Mouse (Mus musculus) neural tube, embryonic 11.5 days (tissue): ENCODE data around the gene Wdr37. TPM values are rescaled to one million over a fixed set of nuclear protein-coding genes. Genes with fewer than 3 reads are reported as not detected.
A peak's percentile ranks its signal among the peaks of the same experiment; 100 is the strongest.

ENCODE experiments used
- ATAC-seq: fragments of 200-750 bp; cut with Nextera tagmentation; 2 replicates; pipeline ENCODE4 v1.8.0; 2017; ENCODE audit warnings: moderate number of reproducible peaks, mild to moderate bottlenecking, moderate TSS enrichment, moderate library complexity; ENCODE audit not compliant: insufficient read depth, low FRiP score, low TSS enrichment
- DNase-seq: peaks from one replicate; pipeline ENCODE4 v3.0.0-alpha.2; 2015; ENCODE audit warnings: low spot score
- H3K27ac ChIP-seq: fragments of 300-500 bp; sonication (generic); 2 replicates; pipeline ENCODE4 v1.5.1; 2014; ENCODE audit warnings: low read depth, mild to moderate bottlenecking, low read length
- H3K27me3 ChIP-seq: fragments of 300-500 bp; sonication (generic); 2 replicates; pipeline ENCODE4 v1.6.1; 2014; ENCODE audit warnings: mild to moderate bottlenecking, low read length, mixed read lengths; ENCODE audit not compliant: control insufficient read depth, insufficient read depth
- H3K36me3 ChIP-seq: fragments of 300-500 bp; sonication (generic); 2 replicates; pipeline ENCODE4 v1.6.1; 2014; ENCODE audit warnings: mild to moderate bottlenecking, low read length, moderate library complexity, mixed read lengths; ENCODE audit not compliant: control insufficient read depth, insufficient read depth
- H3K4me1 ChIP-seq: fragments of 300-500 bp; sonication (generic); 2 replicates; pipeline ENCODE4 v1.6.1; 2014; ENCODE audit warnings: low read length, mixed read lengths; ENCODE audit not compliant: control insufficient read depth, insufficient read depth
- H3K4me2 ChIP-seq: fragments of 300-500 bp; sonication (generic); 2 replicates; pipeline ENCODE4 v1.6.1; 2014; ENCODE audit warnings: low read depth, mild to moderate bottlenecking, moderate library complexity
- H3K4me3 ChIP-seq: fragments of 300-500 bp; sonication (generic); 2 replicates; pipeline ENCODE4 v1.5.1; 2014; ENCODE audit warnings: low read depth, low read length
- H3K9ac ChIP-seq: fragments of 300-500 bp; sonication (generic); 2 replicates; pipeline ENCODE4 v1.6.1; 2014; ENCODE audit warnings: mild to moderate bottlenecking, low read length
- H3K9me3 ChIP-seq: fragments of 300-500 bp; sonication (generic); 2 replicates; pipeline ENCODE4 v1.6.1; 2016; ENCODE audit warnings: low read length; ENCODE audit not compliant: control insufficient read depth
- WGBS: fragments of 180-500 bp; shearing (Covaris S2); extraction: QIAGEN DNeasy Blood & Tissue Kit; methylation state at CpG from one replicate; pipeline ENCODE4 v1.1.7; 2014; 5-methylcytosine and 5-hydroxymethylcytosine counted together
- polyA plus RNA-seq: library from polyadenylated mRNA; unstranded; fragments of >200 nt; fragmentation: Nextera tagmentation; extraction: Ambion mirVana; gene quantifications from 2 replicates; pipeline ENCODE4 v1.2.1, GENCODE M21; 2014

Wdr37 gene
- polyA plus RNA-seq, 1 experiment from 2014 or later = 53.2 TPM

DNA sequence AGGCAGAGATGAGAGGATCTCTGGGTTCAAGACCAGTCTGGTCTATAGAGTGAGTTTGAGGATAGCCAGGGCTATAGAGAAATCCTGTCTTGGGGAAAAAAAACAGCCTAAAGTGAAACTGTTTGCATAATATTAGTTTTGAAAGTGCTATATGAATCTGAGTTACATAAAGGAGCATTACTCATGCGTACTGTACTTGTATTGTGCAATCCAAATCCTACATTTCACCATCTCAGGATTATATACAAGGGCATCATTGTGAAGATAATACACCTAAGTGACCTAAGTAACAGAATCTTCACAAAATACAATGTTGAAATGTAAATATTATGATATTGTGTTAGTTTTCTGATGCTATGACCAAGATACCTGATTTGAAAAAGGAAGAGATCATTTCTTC is 2.1 kb upstream of the Wdr37 start:
- H3K4me2 ChIP-seq = no peak overlapping the region
- H3K9ac ChIP-seq = no peak overlapping the region
- no peaks in the 10 kb centered on the region for H3K9me3 ChIP-seq
- DNase-seq (no peak), ATAC-seq (no peak)
- no peak overlapping the region for H3K27ac ChIP-seq
- no peaks in the 10 kb centered on the region for H3K36me3 ChIP-seq
- 93% methylated on average over 1 of the region's 1 CpGs for WGBS
- H3K27me3 ChIP-seq = no peaks in the 10 kb centered on the region
- peaks cover 5% of the 10 kb centered on the region; the same call in 1 of the 2 replicates for H3K4me1 ChIP-seq
- H3K4me3 ChIP-seq = no peak overlapping the region

DNA sequence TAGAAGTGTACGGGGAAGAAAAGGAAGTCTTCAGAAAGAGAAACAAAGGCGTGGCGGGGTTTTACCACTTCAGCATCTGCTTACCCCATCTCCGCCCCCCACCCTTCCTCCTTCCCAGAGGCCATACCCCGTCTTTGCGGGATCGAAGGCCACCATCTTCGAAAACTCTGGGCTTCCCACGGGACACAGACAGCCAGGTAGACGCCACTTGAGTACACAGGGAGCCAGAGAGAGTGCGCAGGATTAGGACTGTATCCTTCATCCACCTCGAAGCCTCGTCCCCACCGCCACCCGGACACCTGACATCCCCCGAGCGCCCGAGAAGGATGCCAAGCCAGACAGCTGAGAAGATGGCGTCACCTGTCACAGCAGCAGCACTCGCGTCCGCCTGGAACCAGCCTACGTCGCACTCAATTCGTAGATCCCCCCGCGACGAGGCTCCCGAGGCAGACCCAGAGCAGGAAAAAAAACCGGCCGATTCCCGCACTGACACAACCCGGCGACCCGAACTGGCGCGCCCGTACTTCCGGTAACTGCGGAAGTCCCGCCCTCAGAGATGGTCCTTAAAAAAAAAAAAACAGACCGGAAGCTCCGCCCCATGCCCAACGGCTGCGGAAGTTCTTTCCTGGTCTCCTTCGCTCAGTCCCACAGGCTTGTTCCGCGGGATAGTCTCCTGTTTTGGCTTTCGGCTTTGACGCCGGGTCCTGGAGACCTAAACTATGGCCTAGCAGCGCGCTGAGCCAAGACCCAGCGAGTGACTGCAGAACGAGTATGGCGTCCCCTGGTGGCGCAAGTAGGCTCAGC is 997 bp downstream of the Wdr37 start:
- DNase-seq (peak; percentile 89), ATAC-seq (peak; percentile 94)
- Histone ChIP-seq H3K4me2 (peak overlapping the region; percentile 80), H3K4me3 (peak overlapping the region; percentile 85), H3K27ac (peak overlapping the region; percentile 94), H3K36me3 (no peaks in the 10 kb centered on the region), H3K9ac (peak overlapping the region; percentile 90), H3K9me3 (no peaks in the 10 kb centered on the region), H3K4me1 (peaks cover 5% of the 10 kb centered on the region; the same call in 1 of the 2 replicates), H3K27me3 (no peaks in the 10 kb centered on the region)
- under 1% methylated on average over 57 of the region's 57 CpGs for WGBS

DNA sequence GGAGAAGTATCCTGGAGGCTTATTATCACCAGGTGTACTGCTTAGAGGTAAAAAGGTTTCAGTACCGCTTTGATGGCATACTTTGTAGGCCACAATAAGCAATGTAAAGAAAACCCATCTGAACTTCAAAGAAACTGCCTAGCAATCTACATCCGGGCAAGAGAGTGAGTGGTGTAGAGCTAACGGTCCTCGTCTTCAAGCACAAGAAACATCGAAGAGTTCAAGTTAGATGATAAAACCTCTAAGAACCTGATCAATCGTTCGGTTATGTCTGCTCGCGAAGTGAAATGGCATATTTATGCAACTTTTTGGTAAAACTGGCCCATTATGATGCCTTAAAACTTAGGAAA is 1.6 kb downstream of the Wdr37 start:
- Histone ChIP-seq H3K4me1 (peaks cover 5% of the 10 kb centered on the region; the same call in 1 of the 2 replicates), H3K4me2 (peak overlapping the region; percentile 80), H3K9me3 (no peaks in the 10 kb centered on the region), H3K4me3 (peak overlapping the region; percentile 85), H3K36me3 (no peaks in the 10 kb centered on the region), H3K27me3 (no peaks in the 10 kb centered on the region), H3K27ac (0 out of 2 replicates have a peak overlapping the region, but pooled peaks have one; percentile 94), H3K9ac (peak overlapping the region; percentile 90)
- 4% methylated on average over 9 of the region's 9 CpGs for WGBS
- ATAC-seq (peak; percentile 10; the same call in 1 of the 2 replicates), DNase-seq (no peak)

- ATAC-seq (no peak), DNase-seq (no peak)
- Histone ChIP-seq H3K4me3 (peak overlapping the region; percentile 85), H3K27ac (no peak overlapping the region), H3K27me3 (no peaks in the 10 kb centered on the region), H3K9ac (peak overlapping the region; percentile 90), H3K4me2 (peak overlapping the region; percentile 80), H3K36me3 (no peaks in the 10 kb centered on the region), H3K9me3 (no peaks in the 10 kb centered on the region), H3K4me1 (peaks cover 5% of the 10 kb centered on the region; the same call in 1 of the 2 replicates)
- WGBS = 83% methylated on average over 5 of the region's 5 CpGs
Measured at GRCm38 (mm10) chr13:8869578-8870157, 2.0 kb downstream of the Wdr37 start.

DNA sequence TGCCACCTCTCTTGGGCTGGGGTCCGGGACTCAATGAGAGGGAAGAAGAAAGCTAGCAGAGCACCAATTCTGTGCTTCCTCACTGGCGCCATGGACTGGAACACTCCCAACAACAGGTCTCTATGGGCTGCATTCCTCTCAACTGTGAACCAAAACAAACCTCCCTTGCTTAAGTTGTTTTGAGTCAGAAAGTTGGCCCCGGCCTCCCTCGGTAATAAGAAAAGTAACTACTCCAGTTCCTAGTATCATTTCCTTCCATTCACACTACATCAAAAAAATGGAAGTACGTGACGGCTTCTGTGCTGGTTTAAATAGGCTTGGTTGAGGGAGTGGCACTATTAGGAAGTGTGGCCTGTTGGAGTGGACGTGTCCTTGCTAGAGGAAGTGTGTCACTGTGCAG is 5.1 kb downstream of the Wdr37 start:
- WGBS = 91% methylated on average over 7 of the region's 7 CpGs
- H3K36me3 ChIP-seq = no peaks in the 10 kb centered on the region

DNA sequence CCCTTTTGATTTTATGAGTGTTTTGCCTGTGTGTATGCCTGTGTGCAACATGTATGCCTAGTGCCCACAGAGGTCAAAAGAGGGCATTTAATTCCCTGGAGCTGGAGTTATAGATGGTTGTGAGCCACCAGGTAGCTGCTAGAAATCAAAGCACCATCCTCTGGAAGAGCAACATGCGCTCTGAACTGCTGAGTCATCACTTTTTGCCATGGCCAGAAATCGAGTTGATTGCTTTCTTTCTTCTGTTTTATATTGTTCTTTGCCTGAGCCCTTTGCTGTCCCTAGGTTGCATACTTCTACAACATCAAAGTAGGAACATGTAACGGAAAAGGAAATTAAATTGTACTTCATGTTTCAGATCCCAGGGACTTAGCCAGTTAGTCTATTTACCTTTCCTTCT is 6.7 kb downstream of the Wdr37 start:
- DNase-seq (no peak), ATAC-seq (no peak)
- Histone ChIP-seq H3K9ac (no peak overlapping the region), H3K4me1 (peaks cover 5% of the 10 kb centered on the region; the same call in 1 of the 2 replicates), H3K36me3 (no peaks in the 10 kb centered on the region), H3K27ac (no peak overlapping the region), H3K27me3 (no peaks in the 10 kb centered on the region), H3K4me2 (no peak overlapping the region), H3K4me3 (no peak overlapping the region), H3K9me3 (no peaks in the 10 kb centered on the region)
- WGBS = 87% methylated on average over 3 of the region's 3 CpGs

More for the DNA sequence above, 5.1 kb downstream of the Wdr37 start:
- no peak overlapping the region for H3K9ac ChIP-seq
- no peak for ATAC-seq
- no peak overlapping the region for H3K27ac ChIP-seq
- H3K4me1 ChIP-seq = peaks cover 5% of the 10 kb centered on the region; the same call in 1 of the 2 replicates
- no peak for DNase-seq
- H3K4me3 ChIP-seq = no peak overlapping the region
- no peaks in the 10 kb centered on the region for H3K27me3 ChIP-seq
- H3K4me2 ChIP-seq = no peak overlapping the region
- no peaks in the 10 kb centered on the region for H3K9me3 ChIP-seq

- H3K4me3 ChIP-seq = no peak overlapping the region
- no peaks in the 10 kb centered on the region for H3K27me3 ChIP-seq
- no peaks in the 10 kb centered on the region for H3K4me1 ChIP-seq
- DNase-seq = no peak
- ATAC-seq = no peak
- H3K4me2 ChIP-seq = no peak overlapping the region
- WGBS = 94% methylated on average over 9 of the region's 9 CpGs
- peaks cover 2% of the 10 kb centered on the region for H3K36me3 ChIP-seq
- H3K9me3 ChIP-seq = no peaks in the 10 kb centered on the region
- H3K9ac ChIP-seq = no peak overlapping the region
- H3K27ac ChIP-seq = no peak overlapping the region
Measured at GRCm38 (mm10) chr13:8860861-8861260, 10.8 kb downstream of the Wdr37 start.

DNA sequence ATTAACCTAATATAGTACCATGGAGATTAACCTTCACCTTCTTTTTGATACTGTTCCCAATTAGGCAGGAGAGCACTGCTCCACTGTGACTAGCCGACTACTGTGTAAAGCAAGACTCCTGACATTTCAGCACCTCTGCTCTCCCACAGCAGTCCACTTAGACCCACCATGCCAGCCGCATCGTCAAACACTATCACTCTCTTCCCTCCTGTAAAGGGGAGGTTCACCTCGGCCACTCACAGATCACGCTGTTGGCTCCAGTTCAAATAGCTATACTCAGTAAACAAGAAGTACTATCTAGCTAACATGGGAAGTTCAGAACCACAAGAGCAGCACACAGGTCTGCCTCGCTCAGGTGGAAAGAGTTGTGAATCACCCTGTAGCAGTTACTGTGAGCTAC is 13.3 kb downstream of the Wdr37 start:
- Histone ChIP-seq H3K9me3 (no peaks in the 10 kb centered on the region), H3K27ac (no peak overlapping the region), H3K4me3 (no peak overlapping the region), H3K27me3 (no peaks in the 10 kb centered on the region), H3K36me3 (peaks cover 2% of the 10 kb centered on the region), H3K4me2 (no peak overlapping the region), H3K4me1 (no peaks in the 10 kb centered on the region), H3K9ac (no peak overlapping the region)
- no peak for DNase-seq
- no peak for ATAC-seq
- 97% methylated on average over 6 of the region's 6 CpGs for WGBS

- Histone ChIP-seq H3K4me3 (no peak overlapping the region), H3K9me3 (no peaks in the 10 kb centered on the region), H3K9ac (no peak overlapping the region), H3K27me3 (no peaks in the 10 kb centered on the region), H3K36me3 (peaks cover 4% of the 10 kb centered on the region), H3K27ac (no peak overlapping the region), H3K4me2 (no peak overlapping the region), H3K4me1 (no peaks in the 10 kb centered on the region)
- WGBS = 90% methylated on average over 2 of the region's 2 CpGs
- ATAC-seq = no peak
- no peak for DNase-seq
Measured at GRCm38 (mm10) chr13:8854769-8855168, 16.9 kb downstream of the Wdr37 start.
